Mouse (Mus musculus) cerebellum, adult 9-10 months (tissue): ENCODE measurements around the gene Pigp.
A peak's percentile ranks its signal among the peaks of the same experiment; 100 is the strongest.

Experiments
- DNase-seq: peaks from one replicate; pipeline ENCODE4 v3.0.0; 2022

Pigp gene

GRCm38 (mm10) chr16:94314626-94315025 is 57.0 kb downstream of the Pigp start:
- DNase-seq = peak; percentile 61

- DNase-seq = peak; percentile 98
Observed at GRCm38 (mm10) chr16:94313229-94314030, 58.2 kb downstream of the Pigp start, which contains the start of gene Hlcs. TSS of gene Hlcs (minus strand) at chr16:94313571.

- DNase-seq = peak; percentile 96
Observed at GRCm38 (mm10) chr16:94312663-94313228, 58.9 kb downstream of the Pigp start.

- peak; percentile 39 for DNase-seq
Observed at GRCm38 (mm10) chr16:94311931-94312330, 59.7 kb downstream of the Pigp start.

GRCm38 (mm10) chr16:94311416-94311815 is 60.2 kb downstream of the Pigp start:
- DNase-seq = peak; percentile 57

- no peak for DNase-seq
Observed at GRCm38 (mm10) chr16:94309025-94309424, 62.6 kb downstream of the Pigp start.
